Mouse (Mus musculus): ENCODE measurements around the gene Ccdc167.

- TF ChIP-seq CTCF (IDR thresholded peaks at IDR 0.05; ENCODE audit: borderline replicate concordance, insufficient read depth, low read length) (no peak), POLR2A (IDR thresholded peaks at IDR 0.05; ENCODE audit: low read depth, low read length) (no peak)
These were observed 26.6 kb downstream of the Ccdc167 start for GRCm38 (mm10) chr17:29690257-29690656.

Measured in embryonic fibroblast, embryonic 13.5 days (primary cell).